Mouse (Mus musculus) layer of hippocampus, adult 18-20 months (tissue): ENCODE data around the gene Zbtb24. TPM values are rescaled to one million over a fixed set of nuclear protein-coding genes. Genes with fewer than 3 reads are reported as not detected.
"Not testable (repeated sequence)": the region's sequence is repeated elsewhere in the genome, so short reads cannot be mapped to it uniquely, and the experiment has no call there.

Experiments used
- DNase-seq, 2 experiments: peaks; one replicate each; pipeline ENCODE4 v3.0.0; 2022; ENCODE audit warnings: low spot score in 2 of 2
- long read RNA-seq: library from polyadenylated mRNA; stranded (forward); transcript quantifications from one replicate; pipeline ENCODE4 v2.0.0, GENCODE M21; 2021
- total RNA-seq, 2 experiments: library from RNA; stranded (reverse); gene quantifications; 2 replicates each; pipeline ENCODE4 v1.2.3; 2021

Zbtb24 gene
- 10 to 100 TPM; 18.5 to 22.2 TPM for total RNA-seq
- long read RNA-seq, transcript Zbtb24-201 (7 exons, 2,844 nt) = major isoform, 9 of 15 reads
- long read RNA-seq, partial matches to known transcripts = 3 of 15 reads
- long read RNA-seq, other reads (novel, unspliced or antisense) = 0 of 15 reads

- DNase-seq = peak; percentile 90 to 97
Observed at GRCm38 (mm10) chr10:41450137-41450670, at the start of gene Zbtb24. Zbtb24 (plus strand) TSS chr10:41450383.

- DNase-seq = no peak
Observed at GRCm38 (mm10) chr10:41401097-41401496, 49.1 kb upstream of the Zbtb24 start.

- DNase-seq = no peak
Observed at GRCm38 (mm10) chr10:41403364-41403763, 46.8 kb upstream of the Zbtb24 start.

- DNase-seq = peak in 1 of 2 experiments; percentile 35
Observed at GRCm38 (mm10) chr10:41403893-41404612, 46.1 kb upstream of the Zbtb24 start.

DNA sequence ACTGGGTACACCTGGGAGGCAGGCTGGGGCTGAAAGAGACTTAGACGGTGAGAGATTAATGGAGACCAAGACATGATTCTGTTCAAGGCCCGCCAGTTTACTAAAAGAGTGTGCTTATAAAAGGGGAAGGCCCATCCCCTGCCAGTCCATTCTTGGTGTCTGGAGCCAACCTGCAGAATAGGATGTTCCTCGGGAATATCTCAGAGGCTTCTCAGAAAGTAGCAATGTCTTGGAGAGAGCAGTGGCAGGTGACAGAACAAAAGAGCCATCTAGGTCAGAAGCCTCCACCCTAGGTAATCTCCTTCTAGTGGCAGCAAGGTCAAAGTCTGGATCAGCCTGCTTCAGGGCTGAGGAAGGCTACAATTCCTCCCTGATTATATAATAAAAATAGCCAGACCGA lies 40.0 kb upstream of the Zbtb24 start:
- not testable (repeated sequence) for DNase-seq

- not testable (repeated sequence) for DNase-seq
Observed at GRCm38 (mm10) chr10:41410821-41411220, 39.4 kb upstream of the Zbtb24 start.

DNA sequence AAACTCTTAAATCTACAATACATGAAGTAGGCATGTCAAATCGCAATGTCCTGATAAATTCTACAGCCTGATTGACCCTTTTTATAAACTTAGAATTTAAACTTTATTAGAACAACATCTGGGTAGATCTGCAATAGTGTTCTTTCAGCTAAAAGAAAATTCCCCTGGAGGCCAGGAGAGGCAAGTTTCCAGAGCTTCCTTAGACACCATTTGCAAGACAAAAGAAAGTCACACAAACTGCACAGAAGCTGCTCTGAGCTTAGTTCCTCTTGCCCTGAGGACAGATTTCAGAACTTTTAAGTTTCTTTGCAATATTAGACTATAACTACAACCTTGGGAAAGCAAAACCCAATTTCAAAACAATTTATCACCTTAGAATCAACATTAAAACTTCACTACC lies 36.7 kb upstream of the Zbtb24 start:
- not testable (repeated sequence) for DNase-seq

DNA sequence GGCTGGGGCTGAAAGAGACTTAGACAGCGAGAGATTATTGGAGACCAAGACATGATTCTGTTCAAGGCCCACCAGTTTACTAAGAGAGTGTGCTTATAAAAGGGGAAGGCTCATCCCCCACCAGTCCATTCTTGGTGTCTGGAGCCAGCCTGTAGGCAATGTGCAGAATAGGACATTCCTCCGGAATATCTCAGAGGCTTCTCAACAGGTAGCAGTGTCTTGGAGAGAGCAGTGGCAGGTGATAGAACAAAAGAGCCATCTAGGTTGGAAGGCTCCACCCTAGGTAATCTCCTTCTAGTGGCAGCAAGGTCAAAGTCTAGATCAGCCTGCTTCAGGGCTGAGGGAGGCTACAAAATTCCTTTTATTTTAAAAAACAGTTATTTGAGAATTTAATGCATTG lies 34.8 kb upstream of the Zbtb24 start:
- not testable (repeated sequence) for DNase-seq

GRCm38 (mm10) chr10:41420496-41421200 lies 29.5 kb upstream of the Zbtb24 start:
- DNase-seq = no peak

- no peak for DNase-seq
Observed at GRCm38 (mm10) chr10:41423681-41424080, 26.5 kb upstream of the Zbtb24 start.

- no peak for DNase-seq
Observed at GRCm38 (mm10) chr10:41426368-41426767, 23.8 kb upstream of the Zbtb24 start.

DNA sequence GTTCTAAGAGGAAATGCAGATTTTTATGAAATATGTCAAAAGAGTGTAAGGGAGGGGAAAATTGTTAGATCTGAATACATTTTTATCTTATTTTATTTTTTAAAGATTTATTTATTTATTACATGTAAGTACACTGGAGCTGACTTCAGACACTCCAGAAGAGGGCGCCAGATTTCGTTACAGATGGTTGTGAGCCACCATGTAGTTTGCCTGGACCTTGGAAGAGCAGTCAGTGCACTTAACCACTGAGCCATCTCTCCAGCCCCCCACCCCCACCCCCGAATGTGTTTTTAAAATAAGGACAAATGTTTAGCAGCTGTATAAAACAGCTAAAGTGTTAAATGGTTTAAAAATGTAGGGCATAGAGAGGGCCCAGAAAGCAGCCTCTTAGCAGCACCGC lies 15.6 kb upstream of the Zbtb24 start:
- peak; percentile 21 to 74 for DNase-seq

DNA sequence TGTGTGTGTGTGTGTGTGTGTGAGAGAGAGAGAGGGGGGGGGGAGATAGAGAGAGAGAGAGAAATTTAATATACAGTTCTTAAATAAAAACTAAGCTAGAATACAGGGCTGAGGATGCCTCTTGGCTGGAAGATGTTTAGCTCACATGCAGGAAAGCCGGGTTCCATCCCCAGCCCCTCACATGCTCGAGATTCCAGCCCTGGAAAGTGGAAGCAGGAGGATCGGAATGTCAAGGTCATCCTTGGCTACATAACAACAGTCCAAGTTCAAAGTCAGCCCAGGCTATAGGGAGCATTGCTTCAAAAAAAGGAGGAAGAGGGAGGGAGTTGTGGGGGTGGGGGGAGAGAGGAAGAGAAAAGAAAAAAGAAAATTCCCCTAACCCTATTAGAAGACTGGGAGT lies 15.0 kb upstream of the Zbtb24 start:
- DNase-seq = no peak

- no peak for DNase-seq
Observed at GRCm38 (mm10) chr10:41448216-41448615, 2.0 kb upstream of the Zbtb24 start.

DNA sequence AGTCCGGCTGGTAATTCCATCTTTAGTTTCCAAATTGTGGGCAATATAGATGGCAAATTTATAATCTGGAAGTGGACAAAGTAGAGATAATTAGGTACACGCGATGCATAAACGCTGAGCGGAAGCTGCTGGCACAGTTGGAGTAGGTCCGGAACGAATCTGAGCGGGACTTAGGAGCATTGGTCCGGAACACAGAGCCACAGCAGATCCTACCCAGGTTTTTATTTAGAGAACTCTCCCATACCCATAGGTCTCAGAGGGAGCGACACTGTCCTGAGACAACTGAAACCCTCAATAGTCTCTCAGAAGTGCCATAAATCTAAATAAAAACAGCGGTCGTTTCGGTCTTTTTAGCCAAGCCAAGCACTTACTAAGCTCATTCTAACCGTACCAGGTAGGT lies 499 bp upstream of the Zbtb24 start:
- DNase-seq = peak in 1 of 2 experiments; percentile 9

GRCm38 (mm10) chr10:41450780-41451522 lies 768 bp downstream of the Zbtb24 start:
- no peak for DNase-seq

DNA sequence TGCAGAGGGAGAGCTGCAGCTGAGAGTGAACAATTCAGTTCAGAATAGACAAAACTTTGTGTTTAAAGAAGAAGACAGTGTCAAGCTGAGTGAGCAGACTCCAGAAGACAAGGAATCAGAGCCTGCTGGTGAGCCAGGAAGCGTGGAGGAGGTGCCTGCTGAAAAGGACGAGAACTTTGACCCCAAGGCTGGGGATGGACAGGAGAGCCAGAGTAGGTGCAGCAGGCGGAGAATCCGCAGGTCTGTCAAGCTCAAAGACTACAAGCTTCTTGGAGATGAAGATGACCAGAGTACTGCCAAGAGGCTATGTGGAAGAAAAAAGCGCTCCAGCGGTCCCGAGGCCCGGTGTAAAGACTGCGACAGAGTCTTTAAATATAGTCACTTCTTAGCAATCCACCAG lies 1.5 kb downstream of the Zbtb24 start:
- no peak for DNase-seq

- DNase-seq = no peak
Observed at GRCm38 (mm10) chr10:41452791-41453190, 2.6 kb downstream of the Zbtb24 start.

GRCm38 (mm10) chr10:41459990-41460389 lies 9.8 kb downstream of the Zbtb24 start:
- DNase-seq = no peak

GRCm38 (mm10) chr10:41460501-41460900 lies 10.3 kb downstream of the Zbtb24 start:
- no peak for DNase-seq

- DNase-seq = no peak
Observed at GRCm38 (mm10) chr10:41461057-41461722, 11.0 kb downstream of the Zbtb24 start.
